Mouse (Mus musculus): ENCODE data around the gene Cc2d2a. TPM values are rescaled to one million over a fixed set of nuclear protein-coding genes. Genes with fewer than 3 reads are reported as not detected.

The Cc2d2a gene
- polyA plus RNA-seq (2012): not detected in 2 replicates

- TF ChIP-seq GATA1 (IDR thresholded peaks at IDR 0.05; ENCODE audit: low read length): no peak
Observed at GRCm38 (mm10) chr5:43661997-43662961, at the start of gene Cc2d2a. TSS of gene Cc2d2a (plus strand) at chr5:43662346.

- TF ChIP-seq GATA1 (IDR thresholded peaks at IDR 0.05; ENCODE audit: low read length): no peak
Observed at GRCm38 (mm10) chr5:43621575-43622299, 40.4 kb upstream of the Cc2d2a start.

- no peak for TF ChIP-seq GATA1 (IDR thresholded peaks at IDR 0.05; ENCODE audit: low read length)
Observed at GRCm38 (mm10) chr5:43625407-43625806, 36.7 kb upstream of the Cc2d2a start.

DNA sequence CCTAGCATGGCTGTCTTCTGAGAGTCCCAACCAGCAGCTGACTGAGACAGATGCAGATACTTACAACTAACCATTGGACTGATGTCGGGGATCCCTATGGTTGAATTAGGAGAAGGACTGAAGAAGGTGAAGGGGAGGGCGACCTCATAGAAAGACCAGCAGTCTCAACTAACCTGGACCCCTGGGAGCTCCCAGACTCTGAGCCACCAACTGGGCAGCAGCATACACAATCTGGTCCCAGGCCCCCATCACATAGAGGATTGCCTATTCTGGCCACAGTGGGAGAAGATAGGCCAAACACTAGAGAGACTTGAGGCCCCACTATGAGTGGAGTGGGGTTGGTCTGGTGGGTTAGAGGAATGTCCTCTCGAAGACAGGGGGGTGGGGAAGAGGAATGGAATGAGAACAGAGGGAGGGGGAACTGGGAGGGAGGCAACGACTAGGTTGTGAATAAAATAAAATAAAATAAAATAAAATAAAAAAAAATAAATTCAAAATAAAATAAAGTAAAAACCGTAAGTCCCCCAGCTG, 28.0 kb upstream of the Cc2d2a start:
- TF ChIP-seq GATA1 (IDR thresholded peaks at IDR 0.05; ENCODE audit: low read length): no peak

DNA sequence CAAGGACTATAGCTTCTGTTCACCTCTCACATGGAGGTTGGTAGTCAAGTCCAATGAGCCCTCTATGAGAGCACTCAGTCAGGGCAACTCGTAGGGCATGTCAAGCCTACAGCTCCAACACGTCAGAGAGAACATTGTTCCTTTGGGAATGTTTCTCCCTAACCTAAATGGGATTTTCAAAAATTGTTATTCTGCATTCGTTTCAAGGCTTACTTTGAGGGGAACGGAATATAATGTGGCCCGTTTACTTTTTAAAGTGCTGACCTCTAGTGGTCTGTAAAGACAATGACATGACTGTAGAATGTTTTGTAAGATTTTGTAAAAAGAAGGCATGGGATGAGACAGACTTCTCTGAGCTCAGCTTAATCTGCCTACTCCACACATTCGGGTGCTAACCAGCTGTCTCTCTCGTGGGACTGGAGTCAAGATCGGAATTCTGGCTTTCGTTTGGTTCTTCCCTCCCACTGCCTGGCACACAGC, 27.5 kb upstream of the Cc2d2a start:
- TF ChIP-seq GATA1 (IDR thresholded peaks at IDR 0.05; ENCODE audit: low read length): no peak

GRCm38 (mm10) chr5:43645020-43645419, 17.1 kb upstream of the Cc2d2a start:
- no peak for TF ChIP-seq GATA1 (IDR thresholded peaks at IDR 0.05; ENCODE audit: low read length)

DNA sequence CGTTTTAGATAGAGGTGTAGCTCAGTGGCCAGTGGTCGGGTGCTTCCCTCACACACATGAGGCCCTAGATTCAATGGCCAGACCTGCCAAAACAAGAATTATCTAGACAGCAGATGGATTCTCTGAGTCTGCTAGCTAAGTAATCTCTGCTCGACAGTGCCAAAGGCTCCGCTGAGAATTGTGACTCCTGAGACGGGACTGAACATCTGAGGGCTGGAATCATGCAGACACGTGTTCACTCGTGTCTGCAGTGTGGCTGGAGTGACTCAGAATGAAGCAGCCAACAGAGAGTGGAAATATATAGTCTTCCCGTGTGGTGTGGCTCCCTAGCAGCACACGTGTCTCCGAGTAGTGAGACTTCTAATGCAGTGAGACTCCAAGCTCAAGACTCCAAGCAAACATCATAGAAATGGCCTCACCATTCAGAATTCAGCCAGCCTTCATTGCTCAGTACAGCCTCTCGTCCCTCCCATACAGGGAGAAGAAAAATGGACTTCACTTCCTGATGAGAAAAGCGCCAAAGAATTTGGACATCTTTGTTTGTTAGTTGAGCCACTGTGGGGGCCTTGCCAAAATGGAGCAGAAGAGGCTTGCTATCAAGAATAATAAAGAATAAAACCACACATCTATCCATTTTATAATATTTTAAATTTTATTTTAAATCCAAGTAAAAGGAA, 14.9 kb upstream of the Cc2d2a start:
- no peak for TF ChIP-seq GATA1 (IDR thresholded peaks at IDR 0.05; ENCODE audit: low read length)

GRCm38 (mm10) chr5:43661498-43661897, 648 bp upstream of the Cc2d2a start:
- no peak for TF ChIP-seq GATA1 (IDR thresholded peaks at IDR 0.05; ENCODE audit: low read length)

DNA sequence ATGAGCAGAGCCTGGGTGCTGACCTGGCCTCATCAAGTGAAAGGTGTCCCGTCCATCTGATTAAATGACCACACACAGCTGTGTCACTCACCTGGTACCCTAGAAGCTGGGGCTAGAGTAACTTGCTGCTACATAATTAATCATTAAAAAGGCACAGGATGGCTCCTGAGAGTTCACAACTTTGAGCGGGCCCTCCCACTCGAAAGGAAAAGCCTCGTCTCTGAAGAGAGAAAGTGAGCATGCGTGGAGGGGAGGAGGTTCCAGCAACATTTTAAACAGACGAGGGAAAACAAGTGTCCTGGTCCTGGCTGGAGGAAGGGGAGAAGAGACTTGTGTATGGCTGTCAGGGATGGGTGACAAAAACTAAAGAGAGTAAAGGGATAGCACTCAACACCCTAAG, 1.4 kb downstream of the Cc2d2a start:
- no peak for TF ChIP-seq GATA1 (IDR thresholded peaks at IDR 0.05; ENCODE audit: low read length)

DNA sequence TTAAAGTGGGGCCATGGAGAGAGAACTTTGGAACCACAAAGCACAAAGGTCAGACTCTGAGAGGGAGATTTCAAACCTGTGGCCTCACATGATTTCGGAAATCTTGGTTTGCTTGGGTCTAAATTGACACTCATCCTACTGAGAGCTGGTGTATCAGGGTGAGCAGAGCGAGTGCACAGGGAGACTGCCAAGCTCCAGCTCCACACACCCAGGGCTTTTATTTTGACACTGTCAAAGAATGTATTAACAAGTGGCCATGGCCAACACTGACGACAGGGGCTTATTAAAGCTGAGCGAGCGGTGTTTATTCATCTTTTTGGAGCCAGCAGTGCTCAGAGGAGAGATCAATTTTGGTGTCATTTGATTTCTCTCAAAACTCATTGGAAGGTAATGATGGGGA, 3.0 kb downstream of the Cc2d2a start:
- no peak for TF ChIP-seq GATA1 (IDR thresholded peaks at IDR 0.05; ENCODE audit: low read length)

GRCm38 (mm10) chr5:43669118-43669645, 7.0 kb downstream of the Cc2d2a start:
- TF ChIP-seq GATA1 (IDR thresholded peaks at IDR 0.05; ENCODE audit: low read length): no peak

DNA sequence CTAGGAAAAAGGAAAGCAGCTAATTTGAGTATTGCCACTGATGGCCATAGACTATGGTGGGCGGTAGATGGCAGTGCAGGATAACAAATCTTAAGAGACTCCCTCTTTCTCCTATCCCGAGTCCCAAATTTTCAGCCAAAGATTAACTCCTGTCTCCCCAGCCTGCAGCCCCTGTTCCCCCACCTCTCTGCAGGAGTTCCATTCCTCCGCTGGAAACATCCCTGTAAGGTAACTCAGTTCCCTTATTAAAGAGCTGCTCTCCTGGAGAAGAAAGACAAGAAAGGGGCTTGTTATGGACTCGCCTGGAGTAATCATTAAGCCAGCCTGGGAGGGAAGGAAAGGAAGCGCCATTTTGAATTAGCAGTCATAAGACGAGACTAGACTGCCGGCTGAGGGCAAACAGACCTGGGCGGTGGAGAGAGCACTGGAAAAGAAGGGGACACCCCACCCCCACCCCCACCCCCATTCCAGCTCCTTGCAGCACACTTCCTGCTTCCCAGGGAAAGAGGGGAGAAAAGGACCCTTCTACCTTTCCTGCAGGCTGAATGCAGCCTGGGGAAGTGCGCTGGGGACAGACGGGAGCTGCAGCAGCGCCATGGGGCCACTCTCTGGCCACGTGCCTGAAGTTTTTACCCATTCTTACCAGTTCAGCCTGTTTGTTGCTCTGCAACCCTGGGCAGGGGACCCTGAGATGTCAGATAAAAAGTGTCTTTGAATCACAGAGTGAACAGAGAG, 10.2 kb downstream of the Cc2d2a start:
- no peak for TF ChIP-seq GATA1 (IDR thresholded peaks at IDR 0.05; ENCODE audit: low read length)

DNA sequence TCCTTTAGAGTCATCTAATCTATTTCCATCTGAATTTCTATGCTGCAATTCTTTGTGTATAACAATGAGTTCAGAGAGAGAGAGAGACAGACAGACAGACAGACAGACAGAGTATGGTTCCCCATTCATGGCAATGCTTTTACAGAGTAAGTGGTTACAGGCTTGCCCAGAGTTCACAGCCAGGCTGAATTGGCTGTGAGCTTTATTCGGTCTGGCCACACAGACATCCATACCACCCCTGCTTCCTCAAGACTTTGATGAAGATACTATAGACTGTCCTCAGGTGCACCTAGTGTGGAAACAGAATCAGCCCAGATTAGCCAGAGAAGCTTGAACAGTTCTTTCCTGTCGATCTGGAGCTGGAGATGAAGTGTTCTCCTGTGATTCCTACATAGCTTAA, 10.9 kb downstream of the Cc2d2a start:
- TF ChIP-seq GATA1 (IDR thresholded peaks at IDR 0.05; ENCODE audit: low read length): no peak

- TF ChIP-seq GATA1 (IDR thresholded peaks at IDR 0.05; ENCODE audit: low read length): no peak
Observed at GRCm38 (mm10) chr5:43685466-43685865, 23.3 kb downstream of the Cc2d2a start.

DNA sequence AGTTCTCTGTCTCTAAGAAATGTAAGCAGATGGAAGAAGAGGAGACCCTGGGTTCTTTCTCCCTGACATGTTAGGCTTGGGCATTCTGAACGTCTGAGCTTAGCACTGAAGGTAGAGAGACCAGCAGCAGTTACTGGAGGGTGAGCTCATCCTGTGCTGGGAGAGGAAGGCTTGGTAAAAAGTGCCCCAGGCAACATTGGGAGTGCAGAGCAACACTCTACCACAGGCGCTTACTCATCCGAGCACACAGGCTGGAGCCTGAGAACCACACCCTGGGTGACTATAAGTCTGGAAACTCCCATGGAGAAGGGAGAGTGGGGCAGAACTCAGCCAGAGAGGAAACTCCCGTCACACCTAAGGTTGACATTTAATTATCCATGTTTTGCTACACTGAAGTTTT, 30.3 kb downstream of the Cc2d2a start:
- TF ChIP-seq GATA1 (IDR thresholded peaks at IDR 0.05; ENCODE audit: low read length): no peak

All from G1E-ER4 (cell line).